Mouse (Mus musculus) myocyte (in vitro differentiated cells): ENCODE measurements at regions not wholly inside any gene's neighbourhood (a gene's known extent, or its start where the extent isn't known, plus 50 kb on each side); places are given as distances from the start of the nearest gene placed in this dataset.

Experiments
- H3K27me3 ChIP-seq: one replicate; pipeline ENCODE4 v1.6.1; 2011; ENCODE audit not compliant: control insufficient read depth, insufficient read depth, insufficient read length
- H3K36me3 ChIP-seq: one replicate; pipeline ENCODE4 v1.6.1; 2011; ENCODE audit not compliant: control insufficient read depth, insufficient read depth
- H3K4me2 ChIP-seq: one replicate; pipeline ENCODE4 v1.6.1; 2011; ENCODE audit warnings: low read depth, control low read depth
- H3K4me3 ChIP-seq: one replicate; pipeline ENCODE4 v1.5.1; 2011; ENCODE audit warnings: mild to moderate bottlenecking, control low read depth, moderate library complexity
- H3K79me2 ChIP-seq: one replicate; pipeline ENCODE4 v1.6.1; 2011; ENCODE audit not compliant: control insufficient read depth, insufficient read depth
- H3ac ChIP-seq: one replicate; pipeline ENCODE4 v1.6.1; 2011; ENCODE audit not compliant: control insufficient read depth, insufficient read length
- CEBPB ChIP-seq: IDR thresholded peaks from 2 replicates; pipeline ENCODE4 v1.6.1; 2011; ENCODE audit warnings: mild to moderate bottlenecking, moderate library complexity; ENCODE audit not compliant: poor library complexity, insufficient read depth, severe bottlenecking
- E2F4 ChIP-seq: IDR thresholded peaks from one replicate; pipeline ENCODE4 v1.6.1; 2011; ENCODE audit warnings: mild to moderate bottlenecking, control low read depth, moderate library complexity; ENCODE audit not compliant: insufficient read depth
- MAX ChIP-seq: IDR thresholded peaks from one replicate; pipeline ENCODE4 v1.6.1; 2011; ENCODE audit warnings: low read depth, mild to moderate bottlenecking, control low read depth
- MYOD1 ChIP-seq, 3 experiments: IDR thresholded peaks; one replicate each; pipeline ENCODE4 v1.6.1; 2011; ENCODE audit warnings: control low read depth in 2 of 3, low read depth in 2 of 3, mild to moderate bottlenecking in 2 of 3, moderate library complexity in 1 of 3; ENCODE audit not compliant: insufficient read length in 2 of 3, control insufficient read depth in 1 of 3
- MYOG ChIP-seq, 3 experiments: IDR thresholded peaks; one replicate each; pipeline ENCODE4 v1.6.1; 2011; ENCODE audit warnings: control low read depth in 2 of 3, low read depth in 2 of 3, mild to moderate bottlenecking in 2 of 3; ENCODE audit not compliant: insufficient read length in 2 of 3, control insufficient read depth in 1 of 3, insufficient read depth in 1 of 3
- POLR2A ChIP-seq: IDR thresholded peaks from one replicate; pipeline ENCODE4 v1.6.1; 2011; ENCODE audit warnings: low read depth, mild to moderate bottlenecking, control low read depth, moderate library complexity; ENCODE audit not compliant: insufficient read length
- POLR2AphosphoS2 ChIP-seq: IDR thresholded peaks from one replicate; pipeline ENCODE4 v1.6.1; 2011; ENCODE audit warnings: low read depth, control low read depth; ENCODE audit not compliant: insufficient read length
- REST ChIP-seq: IDR thresholded peaks from one replicate; pipeline ENCODE4 v1.6.1; 2011; ENCODE audit warnings: mild to moderate bottlenecking, control low read depth, moderate library complexity; ENCODE audit not compliant: insufficient read depth, insufficient read length
- SRF ChIP-seq: IDR thresholded peaks from one replicate; pipeline ENCODE4 v1.6.1; 2011; ENCODE audit warnings: low read depth; ENCODE audit not compliant: control insufficient read depth, insufficient read length
- TCF12 ChIP-seq: IDR thresholded peaks from one replicate; pipeline ENCODE4 v1.6.1; 2011; ENCODE audit warnings: mild to moderate bottlenecking, control low read depth; ENCODE audit not compliant: poor library complexity, insufficient read depth, severe bottlenecking
- TCF3 ChIP-seq: IDR thresholded peaks from one replicate; pipeline ENCODE4 v1.6.1; 2011; ENCODE audit warnings: low read depth, control low read depth; ENCODE audit not compliant: insufficient read length
- USF1 ChIP-seq: IDR thresholded peaks from one replicate; pipeline ENCODE4 v1.6.1; 2011; ENCODE audit warnings: low read depth, mild to moderate bottlenecking, control low read depth, moderate library complexity

- Histone ChIP-seq H3K36me3 (no peaks in the 10 kb centered on the region), H3K27me3 (no peaks in the 10 kb centered on the region), H3K4me3 (no peak overlapping the region), H3K79me2 (no peaks in the 10 kb centered on the region), H3K4me2 (no peak overlapping the region), H3ac (no peak overlapping the region)
- no peak for TF ChIP-seq MYOD1 (IDR thresholded peaks at IDR 0.05; ENCODE audit: control insufficient read depth in 1 of 3, insufficient read length in 2 of 3, low read depth in 2 of 3)
- no peak for TF ChIP-seq TCF12
- TF ChIP-seq TCF3 = no peak
- TF ChIP-seq SRF = no peak
- TF ChIP-seq REST = no peak
- TF ChIP-seq CEBPB = no peak
- TF ChIP-seq USF1 = no peak
- TF ChIP-seq POLR2A = no peak
- TF ChIP-seq POLR2AphosphoS2 = no peak
- no peak for TF ChIP-seq MAX
- no peak for TF ChIP-seq MYOG (IDR thresholded peaks at IDR 0.05; ENCODE audit: control insufficient read depth in 1 of 3, insufficient read depth in 1 of 3, insufficient read length in 2 of 3, low read depth in 2 of 3)
- TF ChIP-seq E2F4 = no peak
Observed at GRCm38 (mm10) chr10:17196205-17196604, 526.8 kb upstream of the Cited2 start.

GRCm38 (mm10) chr10:17196636-17197035 lies 526.4 kb upstream of the Cited2 start:
- H3K36me3 ChIP-seq = no peaks in the 10 kb centered on the region
- H3K79me2 ChIP-seq = no peaks in the 10 kb centered on the region
- TF ChIP-seq TCF3 = no peak
- no peak for TF ChIP-seq E2F4
- no peak for TF ChIP-seq REST
- no peak for TF ChIP-seq MAX
- TF ChIP-seq USF1 = no peak
- no peak for TF ChIP-seq SRF
- TF ChIP-seq POLR2AphosphoS2 = no peak
- TF ChIP-seq MYOD1 (IDR thresholded peaks at IDR 0.05; ENCODE audit: control insufficient read depth in 1 of 3, insufficient read length in 2 of 3, low read depth in 2 of 3) = no peak
- no peak for TF ChIP-seq CEBPB
- TF ChIP-seq POLR2A = no peak
- no peak for TF ChIP-seq TCF12
- TF ChIP-seq MYOG (IDR thresholded peaks at IDR 0.05; ENCODE audit: control insufficient read depth in 1 of 3, insufficient read depth in 1 of 3, insufficient read length in 2 of 3, low read depth in 2 of 3) = no peak
- no peaks in the 10 kb centered on the region for H3K27me3 ChIP-seq
- no peak overlapping the region for H3K4me2 ChIP-seq
- H3K4me3 ChIP-seq = no peak overlapping the region
- H3ac ChIP-seq = no peak overlapping the region

GRCm38 (mm10) chr10:17200524-17201426 lies 522.2 kb upstream of the Cited2 start:
- H3K79me2 ChIP-seq = no peaks in the 10 kb centered on the region
- H3K4me3 ChIP-seq = no peak overlapping the region
- no peaks in the 10 kb centered on the region for H3K36me3 ChIP-seq
- H3K4me2 ChIP-seq = no peak overlapping the region
- no peak for TF ChIP-seq E2F4
- no peaks in the 10 kb centered on the region for H3K27me3 ChIP-seq
- H3ac ChIP-seq = no peak overlapping the region

- no peaks in the 10 kb centered on the region for H3K36me3 ChIP-seq
- H3ac ChIP-seq = no peak overlapping the region
- no peak overlapping the region for H3K4me2 ChIP-seq
- no peaks in the 10 kb centered on the region for H3K79me2 ChIP-seq
- TF ChIP-seq SRF (no peak), POLR2AphosphoS2 (no peak), POLR2A (no peak), MAX (no peak), TCF12 (no peak), CEBPB (no peak), TCF3 (no peak), E2F4 (no peak), USF1 (no peak), MYOG (IDR thresholded peaks at IDR 0.05; ENCODE audit: control insufficient read depth in 1 of 3, insufficient read depth in 1 of 3, insufficient read length in 2 of 3, low read depth in 2 of 3) (no peak), REST (no peak), MYOD1 (IDR thresholded peaks at IDR 0.05; ENCODE audit: control insufficient read depth in 1 of 3, insufficient read length in 2 of 3, low read depth in 2 of 3) (no peak)
- no peaks in the 10 kb centered on the region for H3K27me3 ChIP-seq
- H3K4me3 ChIP-seq = no peak overlapping the region
Observed at GRCm38 (mm10) chr10:17201427-17201745, 521.6 kb upstream of the Cited2 start.

GRCm38 (mm10) chr10:17202556-17203415 lies 520.2 kb upstream of the Cited2 start:
- Histone ChIP-seq H3K4me2 (no peak overlapping the region), H3K79me2 (no peaks in the 10 kb centered on the region), H3K4me3 (no peak overlapping the region), H3K27me3 (no peaks in the 10 kb centered on the region), H3ac (no peak overlapping the region), H3K36me3 (no peaks in the 10 kb centered on the region)
- no peak for TF ChIP-seq USF1
- TF ChIP-seq MYOD1 (IDR thresholded peaks at IDR 0.05; ENCODE audit: control insufficient read depth in 1 of 3, insufficient read length in 2 of 3, low read depth in 2 of 3) = no peak
- no peak for TF ChIP-seq TCF3
- TF ChIP-seq CEBPB = no peak
- no peak for TF ChIP-seq POLR2AphosphoS2
- TF ChIP-seq MYOG (IDR thresholded peaks at IDR 0.05; ENCODE audit: control insufficient read depth in 1 of 3, insufficient read depth in 1 of 3, insufficient read length in 2 of 3, low read depth in 2 of 3) = no peak
- no peak for TF ChIP-seq MAX
- no peak for TF ChIP-seq E2F4
- TF ChIP-seq REST = no peak
